Mouse (Mus musculus): ENCODE data around the gene Kif14. TPM values are rescaled to one million over a fixed set of nuclear protein-coding genes. Genes with fewer than 3 reads are reported as not detected.
A peak's percentile ranks its signal among the peaks of the same experiment; 100 is the strongest.
"Not testable (repeated sequence)": the region's sequence is repeated elsewhere in the genome, so short reads cannot be mapped to it uniquely, and the experiment has no call there.

Gene Kif14
- total and polyA plus RNA-seq, 3 experiments = 6.5 to 15.8 TPM; not detected in 1

GRCm38 (mm10) chr1:136556643-136557042 lies 90.5 kb downstream of the Kif14 start:
- H3K27me3 ChIP-seq (ENCODE audit: control insufficient read depth in 1 of 2, insufficient read depth in 2 of 2, low read length in 2 of 2); H3K36me3 ChIP-seq (ENCODE audit: control insufficient read depth in 1 of 2, insufficient read depth in 2 of 2, low read length in 2 of 2); H3K27ac ChIP-seq (ENCODE audit: control insufficient read depth, low read depth, low read length); H3K9ac ChIP-seq (ENCODE audit: control insufficient read depth, low read depth, low read length, poor library complexity, severe bottlenecking); H3K9me3 ChIP-seq (replicated peaks; ENCODE audit: insufficient read depth, low read length); H3K79me2 ChIP-seq (ENCODE audit: control insufficient read depth, insufficient read depth, low read length, poor library complexity); DNase-seq (ENCODE audit: low read depth, low spot score); H3K4me1 ChIP-seq (ENCODE audit: control insufficient read depth in 1 of 2, insufficient read depth in 2 of 2, low read length in 2 of 2); H3K4me3 ChIP-seq (ENCODE audit: control insufficient read depth in 1 of 2, insufficient read depth in 1 of 2, low read depth in 2 of 2, low read length in 2 of 2): not testable (repeated sequence)
- peak; percentile 21; the same call in 1 of the 2 replicates for TF ChIP-seq SMC3 (IDR thresholded peaks at IDR 0.05; ENCODE audit: low read depth, low read length)
- TF ChIP-seq RAD21 (IDR thresholded peaks at IDR 0.05; ENCODE audit: low read depth, low read length) = peak; percentile 7
- TF ChIP-seq CTCF (IDR thresholded peaks at IDR 0.05 in 2 of 3, conservative IDR thresholded peaks at IDR 0.05 in 1 of 3; ENCODE audit: control insufficient read depth in 1 of 3, insufficient read depth in 1 of 3, low read depth in 2 of 3, low read length in 3 of 3, poor library complexity in 1 of 3, severe bottlenecking in 1 of 3) = peak in 1 of 3 experiments; percentile 43; a peak in 3 of 6 replicates

GRCm38 (mm10) chr1:136557436-136557835 lies 91.3 kb downstream of the Kif14 start:
- Histone ChIP-seq H3K27ac (ENCODE audit: control insufficient read depth, low read depth, low read length) (no peak overlapping the region), H3K79me2 (ENCODE audit: control insufficient read depth, insufficient read depth, low read length, poor library complexity) (no peaks in the 10 kb centered on the region), H3K36me3 (ENCODE audit: control insufficient read depth in 1 of 2, insufficient read depth in 2 of 2, low read length in 2 of 2) (no peaks in the 10 kb centered on the region), H3K9ac (ENCODE audit: control insufficient read depth, low read depth, low read length, poor library complexity, severe bottlenecking) (no peak overlapping the region), H3K4me3 (ENCODE audit: control insufficient read depth in 1 of 2, insufficient read depth in 1 of 2, low read depth in 2 of 2, low read length in 2 of 2) (no peak overlapping the region), H3K9me3 (replicated peaks; ENCODE audit: insufficient read depth, low read length) (no peaks in the 10 kb centered on the region), H3K27me3 (ENCODE audit: control insufficient read depth in 1 of 2, insufficient read depth in 2 of 2, low read length in 2 of 2) (no peaks in the 10 kb centered on the region; a peak in 1 of 4 replicates), H3K4me1 (ENCODE audit: control insufficient read depth in 1 of 2, insufficient read depth in 2 of 2, low read length in 2 of 2) (no peaks in the 10 kb centered on the region)
- TF ChIP-seq TAL1 (IDR thresholded peaks at IDR 0.05; ENCODE audit: low read length) = no peak
- no peak for TF ChIP-seq POLR2AphosphoS5 (IDR thresholded peaks at IDR 0.05; ENCODE audit: borderline replicate concordance, low read depth, low read length)
- TF ChIP-seq USF1 (IDR thresholded peaks at IDR 0.05; ENCODE audit: low read depth, low read length) = peak; percentile 47; the same call in 1 of the 2 replicates
- DNase-seq (ENCODE audit: low read depth, low spot score) = peak; percentile 13

- H3K4me3 ChIP-seq (ENCODE audit: control insufficient read depth in 1 of 2, insufficient read depth in 1 of 2, low read depth in 2 of 2, low read length in 2 of 2) = no peak overlapping the region
- DNase-seq (ENCODE audit: low read depth, low spot score) = no peak
- no peak for TF ChIP-seq MAZ (IDR thresholded peaks at IDR 0.05; ENCODE audit: low read depth, low read length)
- TF ChIP-seq EP300 (IDR thresholded peaks at IDR 0.05; ENCODE audit: low read depth in 1 of 2, low read length in 2 of 2) = no peak
- TF ChIP-seq RCOR1 (IDR thresholded peaks at IDR 0.05; ENCODE audit: low read depth, low read length) = no peak
- no peak for TF ChIP-seq UBTF (IDR thresholded peaks at IDR 0.05; ENCODE audit: borderline replicate concordance, insufficient read depth, low read depth, low read length)
- TF ChIP-seq CHD1 (IDR thresholded peaks at IDR 0.05; ENCODE audit: low read depth, low read length) = no peak
- TF ChIP-seq POLR2A (IDR thresholded peaks at IDR 0.05; ENCODE audit: control insufficient read depth in 1 of 2, insufficient read depth in 1 of 2, low read depth in 1 of 2, low read length in 2 of 2, poor library complexity in 1 of 2) = no peak
- no peak for TF ChIP-seq TAL1 (IDR thresholded peaks at IDR 0.05; ENCODE audit: low read length)
- TF ChIP-seq NRF1 (IDR thresholded peaks at IDR 0.05; ENCODE audit: insufficient read depth, low read depth, low read length, poor library complexity, severe bottlenecking) = no peak
- no peak for TF ChIP-seq ZMIZ1 (IDR thresholded peaks at IDR 0.05; ENCODE audit: low read depth, low read length)
- no peak for TF ChIP-seq ZC3H11A (IDR thresholded peaks at IDR 0.05; ENCODE audit: low read depth, low read length)
- no peak for TF ChIP-seq MYC (IDR thresholded peaks at IDR 0.05; ENCODE audit: low read depth, low read length)
- H3K27me3 ChIP-seq (ENCODE audit: control insufficient read depth in 1 of 2, insufficient read depth in 2 of 2, low read length in 2 of 2) = no peaks in the 10 kb centered on the region; a peak in 1 of 4 replicates
- no peaks in the 10 kb centered on the region for H3K4me1 ChIP-seq (ENCODE audit: control insufficient read depth in 1 of 2, insufficient read depth in 2 of 2, low read length in 2 of 2)
- no peaks in the 10 kb centered on the region for H3K9me3 ChIP-seq (replicated peaks; ENCODE audit: insufficient read depth, low read length)
- H3K27ac ChIP-seq (ENCODE audit: control insufficient read depth, low read depth, low read length) = no peak overlapping the region
- no peaks in the 10 kb centered on the region for H3K36me3 ChIP-seq (ENCODE audit: control insufficient read depth in 1 of 2, insufficient read depth in 2 of 2, low read length in 2 of 2)
- no peak overlapping the region for H3K9ac ChIP-seq (ENCODE audit: control insufficient read depth, low read depth, low read length, poor library complexity, severe bottlenecking)
- no peaks in the 10 kb centered on the region for H3K79me2 ChIP-seq (ENCODE audit: control insufficient read depth, insufficient read depth, low read length, poor library complexity)
Measured at GRCm38 (mm10) chr1:136558762-136559161, 92.6 kb downstream of the Kif14 start.
